Mouse (Mus musculus) lung, postnatal 0 days (tissue): ENCODE measurements around the gene Plxnc1.

Source experiments
- CTCF ChIP-seq: IDR thresholded peaks from 2 replicates; pipeline ENCODE4 v1.5.1; 2016; ENCODE audit warnings: antibody characterized with exemption, mild to moderate bottlenecking
- EP300 ChIP-seq: IDR thresholded peaks from 2 replicates; pipeline ENCODE4 v1.6.1; 2016; ENCODE audit warnings: antibody characterized with exemption, mild to moderate bottlenecking, control low read depth

DNA sequence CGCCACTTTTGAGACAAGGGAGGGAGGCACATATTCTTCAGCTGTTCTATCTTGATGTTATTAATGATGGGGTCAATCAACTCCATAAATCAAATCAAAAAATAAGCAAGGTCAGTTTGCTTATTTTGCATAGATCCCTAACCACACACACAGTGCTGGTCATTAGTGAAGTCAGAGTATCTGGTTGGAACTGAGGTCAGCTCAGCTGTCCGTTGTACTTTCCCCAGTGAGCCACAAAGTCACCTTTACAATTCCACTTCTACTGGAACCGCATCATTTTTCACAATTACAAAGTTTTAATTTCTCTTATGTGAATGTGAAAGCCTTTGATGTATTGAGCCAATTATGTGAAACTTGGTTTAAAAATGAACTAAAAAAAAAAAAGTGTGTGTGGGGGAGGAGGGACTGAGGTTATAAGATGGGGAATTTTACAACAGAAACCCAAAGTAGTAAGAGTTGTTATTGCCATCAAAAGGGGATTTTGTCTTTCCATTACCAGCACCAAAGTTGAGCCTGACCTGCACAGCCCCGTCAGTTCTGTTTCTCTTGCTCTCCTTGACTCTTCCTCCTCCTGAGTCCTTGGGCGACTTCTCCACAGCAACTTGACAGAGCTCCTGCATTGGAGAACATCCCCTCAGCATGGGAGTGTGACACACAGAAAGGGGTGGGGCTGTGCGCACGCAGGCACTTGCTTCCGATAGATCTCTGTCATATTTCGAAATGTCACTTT is 80.3 kb downstream of the Plxnc1 start:
- TF ChIP-seq CTCF (no peak), EP300 (no peak)
